Mouse (Mus musculus) erythroblast, embryonic 14.5 days (primary cell): ENCODE measurements at regions not wholly inside any gene's neighbourhood (a gene's known extent, or its start where the extent isn't known, plus 50 kb on each side); places are given as distances from the start of the nearest gene placed in this dataset.

Experiments used
- GATA1 ChIP-seq: IDR thresholded peaks from 2 replicates; pipeline ENCODE4 v1.6.1; 2012; ENCODE audit warnings: low read length, inconsistent platforms, mixed read lengths
- TAL1 ChIP-seq: IDR thresholded peaks from 3 replicates; pipeline ENCODE4 v1.6.1; 2012; ENCODE audit warnings: low read length, inconsistent platforms, mixed read lengths

DNA sequence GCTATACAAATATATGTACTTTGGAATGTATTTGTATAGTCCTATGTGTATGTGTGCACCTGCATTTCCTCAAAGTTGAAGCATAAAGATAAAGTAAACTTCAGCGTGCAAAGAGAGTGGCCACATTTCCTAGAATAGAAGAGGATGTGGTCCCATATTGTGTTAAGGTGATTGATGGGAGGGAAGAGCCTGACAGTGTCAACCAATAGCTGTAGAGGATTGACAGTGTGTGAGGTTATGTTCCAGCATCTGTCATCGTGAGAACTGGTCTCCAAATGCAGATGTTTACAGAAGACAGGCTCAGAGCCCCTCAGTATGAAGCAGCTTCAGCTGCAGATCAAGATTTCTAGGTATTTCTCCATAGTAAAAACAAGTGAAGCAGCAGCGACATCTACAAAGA lies 1114.5 kb downstream of the Gsdmc2 start:
- no peak for TF ChIP-seq TAL1
- no peak for TF ChIP-seq GATA1
